Mouse (Mus musculus) urinary bladder, postnatal 4 days (tissue): ENCODE results near the gene Akap6.
A peak's percentile ranks its signal among the peaks of the same experiment; 100 is the strongest.

Experiments
- DNase-seq, 2 experiments: peaks; one replicate each; pipeline ENCODE4 v3.0.0; 2021 to 2022; ENCODE audit warnings: low spot score in 2 of 2

The Akap6 gene

DNA sequence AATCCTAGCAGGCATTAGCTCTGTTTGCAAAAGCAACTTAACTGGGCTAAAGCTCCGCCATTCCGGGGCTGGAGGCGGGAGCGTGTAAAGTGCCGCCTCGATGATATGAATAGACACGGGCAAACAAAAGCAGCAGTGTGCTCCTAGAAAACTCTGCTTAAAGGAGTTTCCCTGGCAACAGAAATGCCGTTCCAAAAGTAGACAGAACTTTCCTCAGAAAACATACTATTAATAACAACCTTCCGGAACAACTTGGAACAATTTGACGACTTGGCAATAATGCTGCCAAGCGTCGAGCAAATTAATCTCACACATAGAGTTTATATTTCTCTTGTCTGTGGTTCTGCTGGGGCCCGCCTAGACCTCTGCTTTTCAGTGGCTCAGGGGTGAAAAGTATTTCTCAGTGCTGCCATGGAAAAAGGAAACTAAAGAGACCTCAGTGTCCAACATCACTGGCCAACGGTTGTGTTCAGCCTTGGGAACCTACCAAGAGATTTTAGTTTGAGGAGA is 334.3 kb downstream of the Akap6 start:
- peak in 1 of 2 experiments; percentile 18 for DNase-seq

DNA sequence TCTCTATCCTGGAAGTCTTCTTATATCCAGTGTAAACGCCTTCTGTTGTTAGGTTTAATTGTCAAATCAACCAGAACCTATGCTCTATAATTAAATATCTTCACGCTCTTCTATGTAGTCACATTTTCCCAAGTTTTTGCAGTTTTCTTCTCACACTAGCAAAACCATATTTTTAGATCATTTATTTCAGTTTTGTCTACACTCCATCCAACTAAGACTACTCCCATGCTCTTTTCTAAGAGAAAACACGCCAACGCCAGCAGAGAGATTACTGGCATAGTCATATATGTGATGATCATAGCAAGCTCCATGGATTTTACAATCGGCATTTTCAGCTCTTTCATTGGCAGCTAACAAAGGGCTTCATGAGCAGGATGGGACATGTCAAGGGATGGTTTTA is 341.5 kb downstream of the Akap6 start:
- DNase-seq = no peak

DNA sequence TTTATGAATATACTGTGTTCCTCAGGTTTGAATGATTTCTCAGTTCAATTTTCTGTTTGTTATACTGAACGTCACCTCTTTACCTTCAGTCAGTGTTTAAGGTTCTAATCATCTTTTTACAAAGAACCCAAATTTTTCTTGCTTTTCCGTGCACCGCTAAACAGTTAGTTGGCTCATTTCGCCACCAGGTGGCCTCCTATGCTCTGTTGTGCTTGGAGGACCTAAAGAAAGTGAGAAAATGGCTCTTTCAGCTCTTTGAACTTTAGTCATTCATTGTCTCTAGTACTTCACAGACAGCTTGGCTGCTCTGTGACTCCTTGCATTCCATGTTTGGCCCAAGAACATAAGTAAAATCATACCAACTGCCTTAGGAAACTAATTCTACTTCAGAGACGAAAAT is 343.6 kb downstream of the Akap6 start:
- DNase-seq = peak in 1 of 2 experiments; percentile 63

DNA sequence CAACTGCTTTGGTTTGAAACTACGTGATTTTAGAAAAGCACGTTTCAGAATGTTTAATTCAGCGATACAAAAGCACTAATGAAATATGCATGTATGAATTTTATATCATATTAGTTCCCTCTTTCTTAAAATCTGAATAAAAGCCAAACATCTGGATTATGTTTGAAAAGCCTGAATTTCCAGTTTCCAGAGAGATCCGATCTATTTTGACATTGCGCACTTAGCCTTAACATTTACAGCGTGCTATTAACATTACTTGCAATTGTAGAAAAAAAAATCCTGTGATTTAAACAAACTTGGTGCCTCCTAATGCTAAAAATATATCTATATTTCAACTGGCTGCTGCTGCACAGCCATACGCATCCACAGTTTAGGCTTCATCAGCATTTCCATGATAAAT is 358.4 kb downstream of the Akap6 start:
- DNase-seq = no peak

DNA sequence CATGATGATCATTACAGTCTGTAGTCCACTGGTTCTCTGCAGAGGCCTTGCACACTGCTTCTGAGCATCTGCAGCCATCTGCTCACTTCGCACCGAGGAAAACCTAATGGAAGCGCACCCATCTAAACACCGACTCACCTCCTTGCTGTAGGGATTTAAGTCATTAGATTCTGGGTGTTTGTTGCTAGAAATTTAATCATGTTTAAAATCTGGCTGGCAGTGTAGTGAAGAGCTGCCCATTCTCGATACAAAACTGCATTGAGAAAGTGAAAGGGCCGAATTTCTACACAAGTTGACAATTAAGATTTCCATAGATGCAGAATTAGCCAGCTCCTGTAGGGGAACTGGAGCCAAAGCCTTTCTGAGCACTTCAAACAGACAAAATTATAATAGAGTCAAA is 361.7 kb downstream of the Akap6 start:
- no peak for DNase-seq

DNA sequence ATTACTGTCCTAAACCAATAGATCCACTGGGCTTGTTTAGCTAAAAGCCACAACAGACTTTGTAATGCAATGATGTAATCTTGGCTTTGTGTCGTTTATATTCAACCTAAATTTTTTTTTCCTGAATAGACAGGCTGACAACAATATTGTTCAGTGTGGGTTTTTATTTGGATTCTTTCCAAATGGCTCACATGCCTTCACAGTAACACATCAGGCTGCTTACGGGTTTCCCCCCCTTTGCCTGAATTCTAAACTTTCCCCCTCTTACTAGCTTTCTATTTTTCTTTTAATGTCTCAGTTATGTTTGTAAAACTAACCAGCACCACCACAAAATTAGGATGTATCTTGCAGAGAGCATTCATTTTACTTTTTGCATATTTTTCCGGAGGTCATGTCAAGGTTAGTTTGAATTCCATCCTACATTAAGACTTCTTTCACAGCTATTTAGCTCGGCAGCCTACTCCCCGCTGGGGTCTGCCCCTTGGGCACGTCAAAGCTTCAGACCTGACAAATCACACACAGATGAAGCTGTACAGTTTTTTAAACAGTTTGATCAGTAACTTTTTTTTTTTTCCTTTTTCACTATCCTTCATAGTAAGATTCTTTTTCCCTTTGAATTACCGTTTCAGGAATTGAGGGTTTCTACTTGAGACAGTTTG is 362.4 kb downstream of the Akap6 start:
- no peak for DNase-seq

DNA sequence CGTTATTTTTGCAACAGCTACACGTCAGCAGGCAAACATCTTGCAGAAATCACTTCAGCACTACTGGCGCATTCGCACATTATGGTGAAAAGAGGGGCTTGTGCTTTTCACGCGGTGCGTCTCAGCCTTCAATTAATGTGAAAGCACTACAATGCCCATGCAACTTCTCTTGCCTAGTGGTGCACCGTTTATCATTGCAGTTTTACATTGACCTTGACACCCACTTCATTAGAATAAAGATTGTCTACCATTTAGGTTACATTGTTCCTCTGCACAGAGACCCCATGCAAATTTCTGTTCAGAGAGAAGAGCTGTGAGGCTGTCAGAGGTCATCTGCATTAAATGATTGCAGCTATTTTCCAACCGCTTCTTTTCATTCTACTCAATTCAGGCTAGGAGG is 363.8 kb downstream of the Akap6 start:
- DNase-seq = no peak

DNA sequence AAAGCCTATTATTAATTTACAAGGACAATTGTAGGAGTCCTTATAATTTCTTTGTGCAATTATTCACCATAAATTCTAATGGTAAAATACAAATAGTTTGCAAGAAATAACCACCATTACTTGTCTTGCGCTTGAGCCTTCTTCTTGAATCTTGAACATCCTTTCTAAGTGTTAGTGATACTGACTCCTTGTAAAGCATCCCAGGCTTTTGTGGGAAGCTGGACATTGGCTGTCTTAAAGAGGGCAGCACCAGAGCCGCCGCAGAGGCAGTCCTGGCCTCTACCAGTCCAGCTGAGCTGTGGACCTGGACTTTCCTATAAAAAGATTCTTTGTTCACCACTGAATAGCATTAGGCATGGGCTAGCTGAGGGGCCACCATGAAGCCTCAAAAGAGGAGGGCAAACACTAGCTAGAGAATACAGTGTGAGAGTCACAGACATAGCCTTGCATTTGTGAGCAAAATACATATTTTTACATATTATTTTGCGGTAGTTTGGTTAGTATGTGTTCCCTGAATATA is 365.1 kb downstream of the Akap6 start:
- DNase-seq = no peak

DNA sequence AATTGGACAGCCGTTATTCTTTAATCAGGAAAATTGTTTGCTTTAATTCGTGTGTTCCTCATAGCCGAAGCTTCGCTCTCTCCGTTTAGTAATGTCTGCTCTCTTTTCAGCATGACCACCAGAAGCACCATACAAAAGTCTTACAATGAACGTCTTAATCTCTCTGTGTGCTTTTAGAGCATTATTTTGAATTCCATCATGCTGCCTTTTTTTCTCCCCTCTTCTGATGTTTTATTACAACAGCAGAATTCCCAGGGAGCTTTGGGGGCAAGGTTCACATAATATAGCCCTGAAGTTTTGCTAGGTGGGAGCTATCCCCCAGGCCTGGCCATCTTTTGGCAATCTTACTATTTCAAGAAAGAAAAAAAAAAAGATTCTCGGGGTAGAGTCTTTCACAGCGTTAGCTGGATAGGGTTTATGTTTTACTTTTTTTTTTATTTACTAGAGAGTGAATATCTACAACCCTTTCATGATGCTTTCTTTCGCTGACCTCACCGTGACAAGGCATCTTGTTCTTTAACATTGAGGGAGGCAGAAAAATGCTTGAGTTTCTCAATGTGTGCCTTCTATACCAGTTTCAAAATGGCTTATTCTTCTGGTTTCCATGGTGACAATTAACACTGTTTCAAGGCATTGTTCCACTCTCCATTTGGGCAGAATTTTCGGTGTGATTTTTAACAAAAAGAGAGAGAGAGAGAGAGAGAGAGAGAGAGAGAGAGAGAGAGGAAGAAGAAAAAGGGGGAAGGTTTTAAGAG is 366.0 kb downstream of the Akap6 start:
- DNase-seq = no peak

DNA sequence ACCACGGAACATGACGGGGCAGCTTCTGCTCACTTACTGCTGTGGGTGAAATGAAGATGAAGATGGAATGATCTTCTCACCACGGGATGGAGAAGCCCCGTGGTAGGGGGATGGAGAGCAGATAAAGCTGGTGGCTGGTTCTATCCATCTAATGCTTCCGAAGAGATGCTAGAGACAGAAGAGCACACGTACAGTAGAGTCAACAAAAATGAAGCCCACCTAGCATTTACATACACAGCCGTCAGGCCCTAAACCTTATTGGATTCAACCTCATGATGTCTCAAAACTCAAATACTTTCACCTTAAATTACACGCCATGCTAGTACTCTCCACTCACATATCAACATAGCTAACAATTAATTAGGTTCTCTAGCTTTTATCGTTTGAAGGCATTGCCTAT is 367.1 kb downstream of the Akap6 start:
- no peak for DNase-seq

DNA sequence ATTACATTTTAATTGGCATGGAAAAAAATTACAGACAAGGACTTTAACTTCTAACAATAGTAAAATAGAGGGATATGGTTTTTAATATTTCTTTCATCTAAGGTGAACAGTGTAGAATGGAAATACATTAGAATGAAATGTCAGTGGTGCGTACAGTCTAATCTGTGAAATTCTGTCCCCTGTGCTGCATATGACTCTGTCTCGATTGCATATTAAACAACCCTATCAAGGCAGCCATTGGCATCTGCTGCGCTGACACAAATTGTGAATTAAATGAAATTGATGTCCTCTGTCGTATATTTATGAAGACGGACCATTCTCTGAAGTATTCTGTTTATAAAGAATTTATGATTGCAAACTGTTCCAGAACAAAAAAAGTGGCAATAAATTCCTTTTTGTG is 371.7 kb downstream of the Akap6 start:
- DNase-seq = no peak

DNA sequence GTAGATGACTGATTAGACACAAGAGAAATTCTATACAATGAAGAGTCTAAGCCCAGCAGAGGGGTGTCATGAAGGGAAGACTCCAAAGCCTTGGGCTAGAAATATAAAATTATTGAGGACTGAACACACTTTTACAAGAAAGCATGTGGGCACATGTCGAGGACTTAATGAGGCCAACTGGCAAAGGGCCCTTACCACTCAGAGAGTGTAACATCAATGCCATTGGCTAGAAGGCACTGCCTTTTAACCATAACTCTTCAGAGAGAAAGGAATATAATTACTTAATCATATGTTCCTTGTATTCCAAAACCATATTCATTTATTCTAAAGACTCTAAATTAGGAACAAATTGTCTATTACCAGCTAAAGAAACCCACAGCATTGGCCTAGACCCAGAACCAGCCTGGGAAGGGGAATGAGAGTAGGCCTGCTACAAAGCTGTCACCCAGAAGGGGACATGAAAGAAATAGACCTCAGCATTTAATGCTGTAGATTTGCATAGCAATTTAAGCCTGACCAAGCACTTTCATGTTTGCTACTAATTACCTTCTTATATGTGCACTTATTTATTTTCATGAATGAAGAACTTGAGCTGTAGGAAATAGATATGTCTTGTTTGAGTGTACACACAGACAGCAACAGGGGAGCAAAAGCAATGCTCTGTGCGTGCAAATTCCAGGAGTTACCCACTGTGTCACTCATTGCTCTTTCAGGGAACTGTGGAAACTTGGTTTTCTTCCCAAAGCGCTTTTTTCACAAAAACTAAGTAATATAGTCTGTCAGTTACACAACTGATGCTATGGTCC is 377.6 kb downstream of the Akap6 start:
- no peak for DNase-seq

DNA sequence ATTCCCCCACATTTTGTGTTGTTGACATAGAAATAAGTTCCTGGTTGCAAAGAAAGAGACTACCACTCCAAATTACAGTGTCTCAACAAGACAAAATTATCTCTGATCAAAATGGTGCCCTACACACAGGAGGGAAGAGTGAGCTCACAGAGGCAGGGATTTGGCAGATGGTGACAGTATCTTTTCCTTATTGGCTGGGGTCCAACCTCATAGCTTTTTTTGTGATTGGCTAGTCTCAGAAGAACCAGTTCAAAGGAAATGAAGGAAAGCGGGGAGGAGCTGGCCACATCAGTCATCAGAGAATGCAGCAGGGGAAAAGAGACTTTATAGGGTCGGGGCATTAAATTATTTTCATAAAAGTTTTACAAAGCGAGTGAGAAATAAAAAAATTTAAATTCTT is 386.6 kb downstream of the Akap6 start:
- DNase-seq = no peak

DNA sequence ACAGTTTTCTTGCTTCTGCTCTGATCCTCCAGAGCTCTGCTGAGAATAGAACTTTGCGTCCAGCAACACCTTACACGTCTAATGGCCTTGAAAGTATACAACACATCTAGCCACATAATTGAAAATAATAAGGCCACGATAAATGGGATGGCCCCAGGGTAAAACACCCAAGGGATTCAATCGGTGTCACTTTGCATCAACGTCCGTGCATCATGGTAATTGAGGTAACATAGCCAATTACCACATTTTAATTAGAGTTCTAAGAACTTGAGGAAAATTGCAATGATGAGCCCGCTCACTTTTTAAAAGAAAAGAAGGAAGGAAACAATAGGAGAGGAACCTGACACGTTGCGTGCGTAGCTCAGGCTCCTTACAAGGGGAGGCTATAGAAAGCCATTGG is 413.1 kb downstream of the Akap6 start:
- DNase-seq = no peak

DNA sequence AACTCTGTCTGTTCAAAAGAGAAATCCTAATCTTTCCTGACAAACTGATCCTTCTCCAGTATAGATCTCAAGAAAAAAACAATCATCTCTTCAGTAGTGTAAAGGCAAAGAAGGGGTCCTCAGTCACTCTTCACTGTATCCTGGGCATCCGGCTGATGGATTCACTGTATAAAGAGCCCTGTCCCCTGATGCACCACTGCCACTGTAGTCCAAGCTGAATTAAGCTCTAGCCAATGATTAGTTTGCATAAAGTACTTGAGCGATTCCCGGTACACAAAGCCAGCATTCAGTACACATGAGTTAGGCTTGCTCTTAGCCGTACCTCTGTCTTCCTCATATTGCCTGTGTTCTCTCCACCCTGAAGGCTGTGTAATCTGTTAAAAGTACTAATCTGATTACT is 420.2 kb downstream of the Akap6 start:
- DNase-seq = no peak

DNA sequence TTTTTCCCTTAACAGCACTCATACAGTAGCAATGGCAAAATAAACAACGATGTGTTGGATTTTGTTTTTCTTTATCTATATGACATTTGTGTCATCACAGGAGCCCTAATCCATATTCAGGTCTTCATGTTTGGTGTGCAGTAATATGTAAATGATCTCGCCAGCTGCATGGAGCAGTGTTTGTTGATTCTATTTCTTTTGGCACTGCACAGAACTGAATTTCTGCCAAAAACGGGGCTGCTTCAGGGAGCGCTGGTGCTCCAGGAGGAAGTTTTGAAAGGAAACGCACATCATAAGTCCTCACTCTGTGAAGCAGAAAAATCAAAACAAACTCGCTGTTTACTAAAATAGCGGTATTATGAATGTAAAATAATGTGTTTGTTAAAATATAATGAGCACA is 424.9 kb downstream of the Akap6 start:
- no peak for DNase-seq

DNA sequence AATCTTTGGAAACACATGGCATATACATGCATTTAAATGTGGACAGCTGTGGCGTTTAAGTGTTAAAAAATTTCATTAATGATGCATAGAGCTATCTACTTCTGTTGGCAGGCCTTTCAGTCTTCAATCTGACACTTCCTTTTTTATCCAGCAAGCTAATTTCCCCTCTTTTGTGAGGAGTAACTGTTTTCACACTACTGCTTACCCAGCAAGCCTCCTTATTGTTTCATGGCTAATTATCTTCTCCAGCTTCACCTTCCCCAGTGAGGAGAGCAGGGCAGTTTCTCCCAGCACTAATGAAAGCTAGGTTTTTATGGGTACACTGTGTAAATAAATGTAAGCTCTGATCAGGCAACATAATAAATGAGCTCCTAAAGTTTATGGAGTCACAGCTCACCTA is 425.5 kb downstream of the Akap6 start:
- no peak for DNase-seq

DNA sequence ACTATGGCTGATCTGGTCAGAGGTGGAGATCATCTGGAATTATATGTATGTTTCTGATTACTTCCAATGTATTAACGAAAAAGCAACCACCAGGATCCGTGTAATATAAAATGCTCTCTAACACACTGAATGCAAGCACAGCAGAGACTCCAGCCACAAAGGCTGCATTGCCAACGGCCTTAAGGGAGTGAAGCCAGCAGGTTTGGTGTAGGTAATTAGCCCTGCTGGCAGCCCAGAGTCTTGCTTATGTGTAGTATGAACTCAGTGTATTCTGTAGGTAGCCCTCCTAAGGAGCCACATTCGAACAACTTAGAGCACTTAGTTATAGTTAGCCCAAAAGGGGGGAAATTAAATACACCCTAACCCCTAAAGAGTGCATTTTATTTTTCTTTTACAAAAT is 426.1 kb downstream of the Akap6 start:
- DNase-seq = no peak

DNA sequence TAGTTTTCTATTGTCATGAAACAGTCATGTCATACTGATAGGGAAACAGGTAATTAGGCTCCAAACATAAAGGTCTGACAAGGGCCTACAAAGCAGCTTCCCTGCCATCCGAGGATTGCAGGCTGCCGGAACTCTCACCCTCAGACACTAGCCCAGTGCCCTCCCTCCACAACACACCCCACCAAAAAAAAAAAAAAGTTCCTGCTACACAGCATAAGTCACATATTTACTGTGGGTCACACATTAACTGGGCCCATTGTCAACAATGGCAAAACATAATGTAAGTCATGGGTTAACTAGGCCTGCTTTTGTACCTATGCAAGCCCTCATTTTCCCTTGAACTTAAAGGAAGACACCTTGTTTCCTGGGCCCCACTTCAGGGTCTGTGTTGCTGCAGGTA is 435.0 kb downstream of the Akap6 start:
- DNase-seq = no peak

DNA sequence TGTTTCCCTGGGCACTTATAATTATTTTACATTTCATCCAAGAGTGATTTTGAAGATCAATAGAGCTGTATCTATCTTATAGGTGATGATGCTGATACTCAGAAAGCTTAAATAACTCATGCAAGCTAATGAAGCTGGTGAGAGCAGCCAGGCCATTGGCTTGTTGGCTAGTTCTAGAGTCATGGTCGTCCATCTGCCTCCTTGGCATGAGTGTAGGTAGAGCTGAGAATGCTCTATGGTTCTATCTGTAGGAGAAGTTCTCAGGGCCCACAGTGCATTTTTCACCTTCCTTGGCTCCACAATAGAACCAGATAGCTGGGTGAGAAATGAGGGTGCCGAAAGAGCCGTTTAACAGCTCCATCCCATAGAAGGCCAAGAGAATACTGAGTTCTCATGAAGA is 438.1 kb downstream of the Akap6 start:
- DNase-seq = no peak

DNA sequence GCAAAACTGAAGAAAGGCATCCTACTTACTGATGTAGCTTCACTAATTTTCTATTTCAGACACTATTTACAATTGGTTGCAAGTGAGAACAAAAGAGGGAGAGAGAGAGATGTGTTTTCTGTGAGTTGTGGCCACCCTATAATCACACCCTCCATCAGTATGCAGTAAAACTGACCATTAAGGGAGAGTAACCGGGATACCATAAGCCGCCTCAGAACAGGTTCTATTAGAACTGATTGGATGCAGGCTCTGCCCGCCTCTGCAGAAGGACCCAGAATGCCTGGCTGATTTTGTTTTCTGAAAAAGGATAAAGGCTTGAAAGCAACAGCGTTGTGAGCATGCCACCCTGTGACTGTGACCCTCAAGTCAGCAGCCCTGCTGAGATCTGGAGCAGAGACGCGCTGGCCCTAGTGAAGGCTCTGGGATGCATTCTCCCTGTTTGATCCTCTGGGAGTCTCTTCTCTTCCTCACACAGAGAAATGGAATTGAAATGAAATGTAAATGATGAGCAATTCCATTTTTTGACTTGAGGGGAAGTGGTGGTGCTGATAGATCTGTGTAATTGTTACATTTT is 445.0 kb downstream of the Akap6 start:
- DNase-seq = no peak

DNA sequence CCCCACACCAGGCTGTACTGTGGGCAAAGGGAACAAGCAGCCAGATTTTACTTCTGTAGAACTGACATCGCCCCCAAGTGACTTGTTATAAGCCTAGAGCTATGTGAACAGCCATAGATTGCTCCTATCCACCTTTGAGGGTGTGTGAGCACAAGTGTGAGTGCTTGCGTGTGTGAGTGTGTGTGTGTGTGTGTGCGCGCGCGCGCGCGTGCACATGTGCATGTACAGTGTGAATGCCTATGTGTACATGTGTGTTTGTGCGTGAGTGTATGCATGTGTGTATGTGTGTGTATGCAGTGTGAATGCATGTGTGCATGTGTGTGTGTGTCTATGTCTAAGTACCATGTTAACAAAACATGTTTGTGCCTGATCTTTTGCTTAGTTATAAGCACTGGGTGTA is 445.6 kb downstream of the Akap6 start:
- no peak for DNase-seq
